Mouse (Mus musculus): Measurements from ENCODE around the gene Tenm4.

DNA sequence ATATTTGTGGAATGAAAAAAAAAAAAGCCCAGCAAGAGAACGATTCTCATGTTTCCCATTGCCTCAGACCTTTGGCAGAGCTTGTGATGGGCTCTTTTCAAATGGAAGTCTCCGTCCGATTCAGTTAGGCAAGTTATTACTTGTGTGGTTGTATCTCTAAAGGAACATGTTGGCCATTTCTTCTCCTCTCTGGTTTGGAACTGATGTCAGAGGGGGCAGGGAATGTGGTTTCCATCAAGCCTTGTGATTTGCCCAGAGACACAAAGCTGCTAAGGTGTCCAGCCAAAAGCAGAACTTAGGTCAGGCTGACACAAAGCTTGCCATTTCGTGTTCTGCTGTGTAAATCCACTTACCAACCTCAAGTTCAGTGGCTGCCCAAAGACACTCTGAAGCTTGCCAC lies 10.7 kb downstream of the Tenm4 start:
- TF ChIP-seq CTCF (IDR thresholded peaks at IDR 0.05; ENCODE audit: low read depth) (no peak), EP300 (IDR thresholded peaks at IDR 0.05; ENCODE audit: low read depth) (no peak)

Measured in heart, postnatal 0 days (tissue).